Mouse (Mus musculus) ES-Bruce4 (cell line): ENCODE measurements around the gene Krt82.

Source experiments
- EP300 ChIP-seq: IDR thresholded peaks from 2 replicates; pipeline ENCODE4 v1.6.1; 2011; ENCODE audit warnings: low read depth, low read length; ENCODE audit not compliant: insufficient read depth
- POLR2A ChIP-seq: IDR thresholded peaks from one replicate; pipeline ENCODE4 v1.8.1; 2011; ENCODE audit warnings: low read length; ENCODE audit not compliant: insufficient read depth

DNA sequence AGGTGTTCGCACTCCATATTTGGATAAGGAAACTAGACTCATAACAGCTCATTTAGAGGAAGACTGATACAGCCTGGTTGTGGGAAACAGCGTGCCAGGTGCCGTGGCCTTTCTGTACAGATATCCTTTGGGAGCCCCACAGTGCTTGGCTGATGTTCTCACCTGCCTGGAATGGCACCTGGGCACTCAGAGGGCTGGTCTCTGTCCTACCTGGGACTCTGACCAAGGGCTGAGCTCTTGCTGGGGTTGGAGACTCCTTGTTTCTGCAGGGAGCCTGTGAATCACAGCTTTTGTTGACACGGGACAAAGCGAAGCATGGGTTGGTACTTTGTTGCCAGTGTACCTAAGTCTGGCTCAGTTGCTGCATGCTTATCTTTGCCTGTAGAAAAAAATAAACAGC, 25.0 kb upstream of the Krt82 start:
- TF ChIP-seq EP300 (no peak), POLR2A (no peak)
